Mouse (Mus musculus) kidney, adult 8-10 months (tissue): ENCODE data around the gene Mrrf.

Experiments
- DNase-seq, 2 experiments: peaks; one replicate each; pipeline ENCODE4 v3.0.0; 2022

The Mrrf gene

GRCm38 (mm10) chr2:36136300-36136941, at the start of gene Mrrf, which contains the start of gene Rbm18:
Mrrf (plus strand) TSS chr2:36136389.
Rbm18 (minus strand) TSS chr2:36136773.
- peak; percentile 89 to 94 for DNase-seq

DNA sequence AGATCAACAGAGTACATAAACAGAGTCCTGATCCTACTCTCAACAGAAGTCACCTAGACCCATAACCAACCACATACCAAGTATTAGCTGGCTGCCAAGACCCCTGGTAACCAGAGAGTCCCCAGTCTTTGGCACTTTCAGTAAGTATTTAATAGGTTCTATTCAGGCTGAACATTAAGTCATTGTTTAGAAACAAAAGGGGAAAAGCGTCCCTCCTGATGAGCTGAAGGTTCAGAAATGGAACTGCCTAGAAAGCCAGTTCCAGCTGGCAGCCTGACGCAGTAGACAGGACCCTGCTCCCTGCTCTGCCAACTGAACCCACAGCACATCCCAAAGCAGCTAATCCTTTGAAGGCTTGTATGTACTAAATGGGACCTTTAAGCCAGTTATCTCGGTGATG, 47.0 kb upstream of the Mrrf start:
- DNase-seq: no peak

GRCm38 (mm10) chr2:36090853-36091741, 45.1 kb upstream of the Mrrf start:
- DNase-seq: peak; percentile 46 to 53

DNA sequence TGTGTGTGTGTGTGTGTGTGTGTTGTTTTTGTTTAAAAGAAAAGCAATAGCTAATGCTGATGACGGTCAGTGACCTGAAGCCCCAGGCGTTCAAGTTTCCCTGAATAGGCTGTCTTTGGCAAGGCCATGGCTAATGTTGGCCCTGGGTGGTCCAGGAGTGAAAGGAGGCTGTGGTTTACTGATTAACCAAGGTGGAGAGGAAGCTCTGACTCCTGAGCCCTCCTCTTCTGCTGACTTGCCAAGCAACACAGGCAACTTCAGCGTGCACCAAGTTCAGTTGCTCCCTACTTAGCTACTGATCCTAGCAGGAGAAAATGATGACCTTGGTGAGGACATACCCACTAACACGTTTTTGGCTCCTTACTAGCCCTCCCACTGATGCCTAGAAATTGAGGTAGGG, 43.4 kb upstream of the Mrrf start:
- DNase-seq: peak; percentile 33 to 58

DNA sequence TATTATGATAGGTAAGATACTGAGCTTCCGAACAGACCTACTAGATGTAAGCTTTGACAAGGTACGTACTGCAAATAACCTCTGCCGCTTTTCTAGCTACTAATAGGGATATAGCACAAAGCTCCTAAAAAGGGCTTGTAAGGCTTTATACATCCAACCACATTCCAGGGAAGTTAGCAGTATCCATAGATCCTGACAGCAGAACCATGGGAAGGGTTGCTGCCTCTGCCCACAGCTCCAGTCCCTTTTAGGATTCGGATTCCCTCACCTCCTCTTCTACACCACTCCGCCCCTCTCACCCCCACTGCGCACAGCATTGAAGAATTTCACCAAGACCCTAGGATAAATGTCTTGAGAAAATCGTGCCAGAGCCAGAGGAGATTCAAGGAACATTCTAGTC, 42.9 kb upstream of the Mrrf start:
- DNase-seq: no peak

GRCm38 (mm10) chr2:36093914-36094475, 42.2 kb upstream of the Mrrf start:
- DNase-seq: no peak

DNA sequence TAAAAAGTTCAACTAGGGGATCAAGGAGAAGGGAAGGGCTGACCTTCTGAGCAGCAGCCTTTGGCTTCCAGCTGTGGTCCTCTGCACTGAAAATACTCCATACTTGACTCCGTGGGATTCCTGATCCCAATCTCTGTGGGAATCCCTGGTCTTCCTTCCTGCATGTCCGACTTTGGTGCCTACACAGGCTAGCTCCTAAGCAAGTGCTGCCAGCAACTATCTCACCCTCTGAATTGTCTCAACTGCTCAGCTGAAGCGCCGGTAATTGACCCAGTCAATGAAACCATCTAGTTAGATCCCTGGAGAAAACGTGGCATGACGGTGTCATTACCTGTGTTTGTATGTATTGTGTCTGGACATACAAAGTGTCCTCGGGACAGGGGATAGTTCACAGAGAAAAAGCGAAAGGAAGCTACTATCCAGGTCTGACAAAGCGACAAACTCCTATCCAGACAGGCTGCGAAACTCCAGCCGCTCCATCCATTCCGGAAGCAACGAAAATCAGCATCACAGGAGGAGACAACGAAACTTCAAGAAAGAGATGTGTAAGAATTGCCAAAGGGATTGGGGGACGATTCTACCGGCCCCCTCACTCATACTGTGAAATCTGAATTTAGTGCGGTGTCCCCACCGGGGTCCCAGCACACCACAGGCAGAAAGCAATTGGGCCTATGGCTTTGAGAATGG, 38.9 kb upstream of the Mrrf start:
- no peak for DNase-seq

- DNase-seq: no peak
These were observed 38.2 kb upstream of the Mrrf start for GRCm38 (mm10) chr2:36098021-36098420.

DNA sequence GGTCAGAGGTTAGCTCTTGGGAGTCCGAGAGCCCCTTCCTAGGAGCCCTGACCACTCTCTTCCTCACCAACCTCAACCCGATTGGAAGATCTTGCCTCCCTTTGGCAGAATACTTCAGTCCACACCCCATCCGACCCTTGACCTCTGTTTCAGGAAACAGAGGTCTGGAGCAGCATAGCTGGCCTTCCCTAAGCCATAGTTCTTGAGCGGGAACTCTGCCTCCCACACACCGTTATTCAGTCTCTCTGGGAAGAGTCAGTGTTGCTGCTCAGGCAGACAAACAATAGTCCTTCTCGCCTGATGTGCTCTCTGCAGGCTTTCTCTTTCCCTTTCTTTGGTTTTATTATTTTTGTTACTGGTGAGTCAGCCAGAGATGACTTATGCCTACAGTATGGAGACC, 36.5 kb upstream of the Mrrf start:
- no peak for DNase-seq

GRCm38 (mm10) chr2:36101866-36102558, 34.2 kb upstream of the Mrrf start:
- no peak for DNase-seq

DNA sequence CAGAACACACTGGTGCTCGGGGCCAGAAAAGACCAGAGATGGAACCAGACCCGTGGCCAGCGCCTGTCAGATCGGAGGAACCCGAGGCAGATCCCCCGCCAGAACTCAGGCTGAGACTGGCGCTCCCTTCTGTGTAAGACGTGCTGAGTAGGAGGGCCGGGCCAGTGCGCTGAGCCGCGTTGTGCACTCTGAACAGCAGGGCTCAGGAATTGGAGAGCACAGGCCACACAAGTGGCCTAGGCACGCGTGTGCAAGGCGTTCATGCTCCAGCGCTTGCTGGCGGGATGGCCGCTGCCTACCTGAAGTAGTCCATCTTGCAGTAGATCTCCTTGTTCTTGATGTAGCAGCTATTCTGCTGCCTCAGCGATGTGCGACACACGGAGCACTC, 33.6 kb upstream of the Mrrf start:
- no peak for DNase-seq

- DNase-seq: no peak
These were observed 33.1 kb upstream of the Mrrf start for GRCm38 (mm10) chr2:36103069-36103554.

DNA sequence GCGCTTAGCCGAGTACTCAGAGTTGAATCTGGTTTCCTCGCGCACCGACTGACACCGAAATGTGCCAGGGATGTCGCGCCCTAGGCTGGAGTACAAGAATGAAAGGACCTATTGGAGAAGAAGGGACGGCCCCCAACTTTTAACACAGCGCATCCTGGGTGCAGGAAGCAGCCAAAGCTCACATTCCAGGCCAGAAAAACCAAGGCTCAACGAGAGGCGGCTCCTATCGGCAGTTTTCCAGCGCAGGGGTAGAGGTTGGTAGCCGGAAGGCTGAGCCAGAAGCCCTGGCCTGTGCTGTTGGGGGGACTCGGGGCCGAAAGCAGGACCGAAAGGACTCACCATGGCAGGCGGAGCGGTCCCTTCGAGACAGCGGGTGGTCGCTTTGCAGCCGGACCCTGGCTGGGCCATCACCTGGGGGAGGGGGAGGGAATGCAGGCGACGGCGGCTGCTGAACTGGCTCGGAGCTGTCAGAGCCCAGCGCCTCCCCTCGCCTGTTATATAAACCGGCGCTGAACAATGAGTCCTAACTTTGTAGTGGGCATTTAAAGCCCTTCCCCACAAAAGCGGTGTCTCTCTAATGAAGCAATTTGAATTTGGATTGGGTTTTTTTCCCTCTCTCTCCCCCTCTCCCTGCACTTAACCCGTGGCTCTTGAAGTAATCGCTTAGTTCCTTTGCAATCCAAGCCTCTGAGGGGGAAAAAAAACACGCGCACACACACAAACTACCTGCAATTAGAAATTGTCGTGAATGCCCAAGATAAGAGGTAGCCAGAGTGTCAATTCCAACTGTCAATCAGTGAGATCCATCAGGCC, 32.4 kb upstream of the Mrrf start:
- no peak for DNase-seq

DNA sequence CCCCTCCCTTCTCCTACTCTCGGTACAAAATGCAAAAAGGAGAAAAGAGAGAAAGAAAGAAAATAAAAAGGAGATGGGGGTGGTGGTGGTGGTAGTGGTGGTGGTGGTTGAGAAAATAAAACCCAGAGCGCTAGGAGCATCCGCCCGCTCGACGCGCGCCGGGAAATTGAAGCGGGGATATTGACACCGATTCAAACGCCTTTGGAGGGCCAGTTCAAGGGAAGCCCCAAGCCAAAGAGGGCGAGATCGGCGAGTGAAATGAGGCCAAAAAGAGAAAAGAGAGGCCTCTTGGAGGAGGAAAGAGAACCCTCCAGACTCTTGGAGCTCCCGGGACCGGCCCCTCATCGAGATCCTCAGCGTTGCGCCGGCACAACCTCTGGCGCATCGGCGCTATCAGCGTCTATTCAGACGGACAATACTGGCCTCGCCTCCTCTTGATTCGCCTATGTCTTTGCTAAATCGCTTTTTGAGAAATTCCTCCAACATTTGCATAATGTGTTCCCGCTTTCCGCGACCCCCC, 31.7 kb upstream of the Mrrf start:
- DNase-seq: no peak

DNA sequence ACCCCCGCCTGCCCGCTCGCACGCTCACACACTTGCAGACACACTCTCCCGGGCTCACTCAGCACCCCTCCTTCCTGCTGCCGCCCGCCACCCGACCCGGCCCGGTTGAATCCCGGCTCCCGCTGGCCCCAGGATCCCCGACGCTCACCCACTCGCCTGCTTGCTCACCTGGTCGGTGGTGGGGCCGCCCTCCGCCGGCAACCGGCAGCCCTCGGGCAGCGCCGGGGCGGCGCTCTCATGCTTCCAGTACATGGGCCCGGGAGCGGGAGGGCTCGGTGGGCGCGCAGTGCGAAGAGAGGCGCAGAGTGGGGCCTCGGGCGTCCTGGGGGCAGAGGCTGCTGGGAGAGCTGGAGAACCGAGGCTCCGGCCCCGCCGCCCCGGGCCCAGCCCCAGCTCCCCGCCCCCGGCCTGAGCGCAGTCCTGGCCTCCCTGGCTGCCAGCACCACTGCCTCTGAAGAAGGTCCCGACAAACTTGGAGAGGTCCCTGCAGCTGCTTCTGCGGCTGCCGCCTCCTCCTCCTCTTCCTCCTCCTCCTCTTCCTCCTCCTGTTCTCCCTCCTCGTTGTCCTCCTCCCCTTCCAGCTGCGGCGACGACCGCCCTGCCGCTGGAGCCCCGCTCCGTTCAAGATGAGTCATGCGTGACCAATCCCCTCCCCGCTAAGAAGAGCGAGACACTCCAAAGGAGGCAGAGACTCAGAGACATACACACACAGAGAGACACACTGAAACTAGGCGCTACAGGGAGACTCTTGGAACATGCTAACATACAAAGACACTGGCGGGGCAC, 31.0 kb upstream of the Mrrf start, which contains the start of gene Lhx6:
Gene Lhx6, minus strand, starts transcription at position 453 of the 786 bp plus-strand sequence.
- no peak for DNase-seq

DNA sequence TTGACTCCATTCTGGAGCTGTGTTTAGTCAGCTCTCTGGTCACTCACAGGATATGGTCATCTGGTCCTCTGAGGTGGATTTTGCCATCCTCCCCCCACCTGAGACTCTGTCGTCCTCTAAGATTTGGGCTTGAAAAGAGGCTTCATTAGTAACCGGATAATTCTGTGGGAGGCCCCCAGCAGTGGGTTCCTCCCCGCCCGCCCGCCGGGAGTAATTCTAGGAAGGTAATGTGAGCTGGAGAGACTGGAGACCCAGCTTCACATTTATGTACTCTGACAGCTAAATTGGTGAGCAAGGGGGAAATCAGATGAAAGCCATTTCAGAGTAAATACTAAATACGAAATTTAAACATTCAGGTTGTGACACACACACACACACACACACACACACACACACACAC, 27.6 kb upstream of the Mrrf start:
- DNase-seq: no peak

GRCm38 (mm10) chr2:36112632-36113031, 23.6 kb upstream of the Mrrf start:
- DNase-seq: no peak

GRCm38 (mm10) chr2:36126795-36127429, 9.3 kb upstream of the Mrrf start:
- DNase-seq: no peak

- no peak for DNase-seq
These were observed 8.2 kb upstream of the Mrrf start for GRCm38 (mm10) chr2:36127973-36128372.

GRCm38 (mm10) chr2:36129051-36129450, 7.1 kb upstream of the Mrrf start:
- DNase-seq: no peak
